Mouse (Mus musculus): Measurements from ENCODE around the gene Foxr1. TPM values are rescaled to one million over a fixed set of nuclear protein-coding genes. Genes with fewer than 3 reads are reported as not detected.
"Not testable (repeated sequence)": the region's sequence is repeated elsewhere in the genome, so short reads cannot be mapped to it uniquely, and the experiment has no call there.

The Foxr1 gene
- total RNA-seq, 1 experiment, result 1.9 TPM

DNA sequence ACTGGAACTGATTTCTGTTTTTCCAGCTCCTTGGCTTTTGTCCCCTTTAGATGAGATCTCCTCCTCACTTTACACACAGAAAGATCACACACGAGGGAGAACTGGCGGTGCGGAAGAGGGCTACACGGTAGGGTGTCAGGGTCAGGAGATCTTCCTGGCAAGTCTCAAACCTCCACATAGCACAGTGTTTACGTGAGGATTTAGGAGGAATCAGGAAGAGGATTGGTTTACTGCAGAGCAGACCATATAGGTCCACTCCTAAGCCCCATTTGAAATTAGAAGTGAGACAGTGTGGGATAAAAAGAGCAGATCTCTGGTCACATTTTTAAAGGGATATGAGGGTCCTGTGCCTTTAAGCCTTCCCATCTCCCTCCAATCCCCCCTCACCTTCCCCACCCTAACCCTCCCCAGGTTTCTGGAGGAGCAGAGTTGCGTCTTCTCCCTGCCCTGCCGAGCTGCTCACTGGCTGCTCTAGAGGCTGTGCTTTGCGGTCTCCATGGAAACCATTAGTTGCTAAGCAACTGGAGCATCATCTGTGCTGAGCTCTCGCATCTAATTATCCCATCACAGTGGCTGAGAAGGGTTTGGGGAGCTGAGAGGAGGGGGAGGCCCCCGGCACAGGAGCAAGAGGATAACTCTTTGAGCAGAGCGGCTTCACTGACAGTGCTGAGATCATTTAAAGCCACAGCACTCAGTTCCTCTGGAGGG lies 16.3 kb upstream of the Foxr1 start:
- no peak for TF ChIP-seq ZC3H11A (IDR thresholded peaks at IDR 0.05; ENCODE audit: borderline replicate concordance, low read depth, low read length)
- no peak for TF ChIP-seq ZNF384 (IDR thresholded peaks at IDR 0.05; ENCODE audit: low read depth, low read length)
- no peak for TF ChIP-seq HCFC1 (IDR thresholded peaks at IDR 0.05; ENCODE audit: borderline replicate concordance, insufficient read depth, low read length)
- no peak for TF ChIP-seq CHD2 (IDR thresholded peaks at IDR 0.05; ENCODE audit: low read depth, low read length)
- no peak for DNase-seq (ENCODE audit: low read depth, low spot score)
- Histone ChIP-seq H3K9me3 (ENCODE audit: control insufficient read depth, insufficient read depth, low read depth, low read length) (no peaks in the 10 kb centered on the region), H3K27ac (ENCODE audit: insufficient read depth, low read depth, low read length, poor library complexity, severe bottlenecking) (no peak overlapping the region), H3K36me3 (ENCODE audit: control insufficient read depth, insufficient read depth, low read length, poor library complexity, severe bottlenecking) (no peaks in the 10 kb centered on the region), H3K4me3 (ENCODE audit: insufficient read depth in 1 of 2, low read depth in 1 of 2, low read length in 2 of 2, poor library complexity in 1 of 2, severe bottlenecking in 1 of 2) (no peak overlapping the region), H3K9ac (ENCODE audit: insufficient read depth, low read depth, low read length, poor library complexity, severe bottlenecking) (no peak overlapping the region), H3K4me1 (ENCODE audit: control insufficient read depth in 2 of 2, insufficient read depth in 2 of 2, low read length in 2 of 2, poor library complexity in 1 of 2) (no peaks in the 10 kb centered on the region)
- in situ Hi-C loops (cut with MboI; ENCODE audit: low sequenced_read_pairs in 2 of 2, unreplicated experiment in 2 of 2), result loop anchor here in 1 of 2 experiments (10.0 kb wide), 1 partner anchor 198 kb away; no protein-coding TSS in a partner anchor

DNA sequence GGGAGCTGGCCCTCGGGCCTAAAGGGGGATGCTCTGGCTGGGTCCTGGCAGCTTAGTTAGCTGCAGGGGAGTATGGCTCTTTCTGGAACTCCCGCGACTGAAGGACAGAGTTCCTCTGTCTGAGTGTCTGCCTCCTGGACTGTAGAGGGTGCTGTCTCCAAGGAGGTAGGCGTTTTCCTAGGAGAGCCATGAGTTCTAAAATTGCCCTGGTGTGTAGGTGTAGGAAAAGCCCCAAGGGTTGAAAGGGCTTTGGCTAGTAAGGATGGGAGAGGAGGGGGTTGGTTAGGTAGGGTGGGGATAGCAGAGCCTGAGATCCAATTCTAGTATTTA lies 13.9 kb upstream of the Foxr1 start, which contains the start of gene Upk2:
Gene Upk2, minus strand, starts transcription at position 86 of the 330 bp plus-strand sequence.
- Histone ChIP-seq H3K36me3 (ENCODE audit: control insufficient read depth, insufficient read depth, low read length, poor library complexity, severe bottlenecking) (no peaks in the 10 kb centered on the region), H3K9me3 (ENCODE audit: control insufficient read depth, insufficient read depth, low read depth, low read length) (no peaks in the 10 kb centered on the region), H3K4me3 (ENCODE audit: insufficient read depth in 1 of 2, low read depth in 1 of 2, low read length in 2 of 2, poor library complexity in 1 of 2, severe bottlenecking in 1 of 2) (peak within 1 kb of the TSS; percentile 8 to 58; a peak in 3 of 4 replicates), H3K4me1 (ENCODE audit: control insufficient read depth in 2 of 2, insufficient read depth in 2 of 2, low read length in 2 of 2, poor library complexity in 1 of 2) (no peaks in the 10 kb centered on the region), H3K9ac (ENCODE audit: insufficient read depth, low read depth, low read length, poor library complexity, severe bottlenecking) (peak within 1 kb of the TSS; percentile 41; the same call in 1 of the 2 replicates), H3K27ac (ENCODE audit: insufficient read depth, low read depth, low read length, poor library complexity, severe bottlenecking) (no peak within 1 kb of the TSS)
- DNase-seq (ENCODE audit: low read depth, low spot score), result peak; percentile 47
- in situ Hi-C loops (cut with MboI; ENCODE audit: low sequenced_read_pairs in 2 of 2, unreplicated experiment in 2 of 2), result loop anchor here in 1 of 2 experiments (5.0 to 10.0 kb wide), 2 partner anchors 47 to 200 kb away; no protein-coding TSS in a partner anchor
- TF ChIP-seq ZC3H11A (IDR thresholded peaks at IDR 0.05; ENCODE audit: borderline replicate concordance, low read depth, low read length) (no peak), ZNF384 (IDR thresholded peaks at IDR 0.05; ENCODE audit: low read depth, low read length) (no peak), HCFC1 (IDR thresholded peaks at IDR 0.05; ENCODE audit: borderline replicate concordance, insufficient read depth, low read length) (no peak), CHD2 (IDR thresholded peaks at IDR 0.05; ENCODE audit: low read depth, low read length) (no peak), MAFK (IDR thresholded peaks at IDR 0.05; ENCODE audit: insufficient read depth, low read depth, low read length) (no peak)

DNA sequence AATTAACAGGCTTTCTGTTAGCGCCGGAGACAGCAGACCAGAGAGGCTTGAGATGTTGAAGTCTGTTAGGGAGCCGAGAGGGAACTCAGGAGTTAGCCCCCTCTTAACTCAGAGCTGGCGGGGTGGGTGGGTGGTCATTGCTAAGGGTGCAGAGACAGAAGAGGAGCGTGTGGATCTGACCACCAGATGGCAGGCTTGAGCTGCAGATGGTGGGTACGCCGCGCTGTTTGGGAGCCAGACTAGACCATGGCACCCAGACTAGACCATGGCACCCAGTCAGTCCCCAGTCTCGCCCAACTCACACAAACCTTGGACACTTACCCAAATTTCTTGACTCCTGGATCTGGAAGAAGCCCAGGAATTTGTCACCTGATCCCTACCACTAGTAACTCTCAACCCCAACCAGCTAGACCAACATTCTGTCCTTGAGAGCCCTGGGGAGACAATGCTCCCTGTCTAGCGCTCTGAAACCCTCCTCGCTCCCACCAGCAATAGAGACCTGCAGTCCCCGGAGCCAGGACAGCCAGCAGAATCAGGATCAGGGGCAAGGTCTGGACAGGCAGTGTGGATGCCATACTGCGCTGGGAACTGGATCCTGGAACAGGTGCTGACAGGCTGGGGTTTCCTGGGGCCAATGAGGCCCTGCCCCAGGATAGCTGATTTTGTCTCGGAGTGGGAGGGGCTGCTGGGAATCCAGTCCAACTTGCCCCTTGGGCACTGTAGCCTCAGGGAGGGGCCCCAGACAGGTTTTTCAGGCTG lies 13.4 kb upstream of the Foxr1 start:
- in situ Hi-C loops (cut with MboI; ENCODE audit: low sequenced_read_pairs in 2 of 2, unreplicated experiment in 2 of 2), result loop anchor here in 1 of 2 experiments (5.0 to 10.0 kb wide), 2 partner anchors 48 to 200 kb away; no protein-coding TSS in a partner anchor
- DNase-seq (ENCODE audit: low read depth, low spot score), result peak; percentile 91
- Histone ChIP-seq H3K9ac (ENCODE audit: insufficient read depth, low read depth, low read length, poor library complexity, severe bottlenecking) (peak overlapping the region; percentile 41; the same call in 1 of the 2 replicates), H3K4me1 (ENCODE audit: control insufficient read depth in 2 of 2, insufficient read depth in 2 of 2, low read length in 2 of 2, poor library complexity in 1 of 2) (no peaks in the 10 kb centered on the region), H3K4me3 (ENCODE audit: insufficient read depth in 1 of 2, low read depth in 1 of 2, low read length in 2 of 2, poor library complexity in 1 of 2, severe bottlenecking in 1 of 2) (peak overlapping the region; percentile 8 to 58; a peak in 3 of 4 replicates), H3K9me3 (ENCODE audit: control insufficient read depth, insufficient read depth, low read depth, low read length) (no peaks in the 10 kb centered on the region), H3K36me3 (ENCODE audit: control insufficient read depth, insufficient read depth, low read length, poor library complexity, severe bottlenecking) (no peaks in the 10 kb centered on the region), H3K27ac (ENCODE audit: insufficient read depth, low read depth, low read length, poor library complexity, severe bottlenecking) (no peak overlapping the region)
- TF ChIP-seq MAFK (IDR thresholded peaks at IDR 0.05; ENCODE audit: insufficient read depth, low read depth, low read length) (no peak), ZC3H11A (IDR thresholded peaks at IDR 0.05; ENCODE audit: borderline replicate concordance, low read depth, low read length) (peak; percentile 85; the same call in 1 of the 2 replicates)

DNA sequence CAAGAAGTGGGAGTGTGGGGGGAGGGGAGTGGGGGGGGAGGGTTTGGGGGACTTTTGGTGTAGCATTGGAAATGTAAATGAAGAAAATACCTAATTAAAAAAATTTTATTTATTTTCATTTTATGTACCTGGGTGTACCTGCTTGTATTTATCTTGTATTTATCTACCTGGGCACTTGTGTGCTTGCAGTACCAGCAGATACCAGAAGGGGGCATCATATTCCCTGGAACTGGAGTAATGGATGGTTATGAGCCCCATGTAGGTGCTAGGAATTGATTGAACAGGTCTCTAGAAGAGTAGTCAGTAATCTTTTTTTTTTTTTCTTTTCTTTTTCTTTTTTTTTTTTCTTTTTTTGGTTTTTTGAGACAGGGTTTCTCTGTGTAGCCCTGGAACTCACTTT lies 9.5 kb upstream of the Foxr1 start:
- peak; percentile 5; the same call in 1 of the 2 replicates for TF ChIP-seq ZC3H11A (IDR thresholded peaks at IDR 0.05; ENCODE audit: borderline replicate concordance, low read depth, low read length)
- no peak for TF ChIP-seq ZNF384 (IDR thresholded peaks at IDR 0.05; ENCODE audit: low read depth, low read length)
- Histone ChIP-seq H3K4me3 (ENCODE audit: insufficient read depth in 1 of 2, low read depth in 1 of 2, low read length in 2 of 2, poor library complexity in 1 of 2, severe bottlenecking in 1 of 2) (no peak overlapping the region), H3K4me1 (ENCODE audit: control insufficient read depth in 2 of 2, insufficient read depth in 2 of 2, low read length in 2 of 2, poor library complexity in 1 of 2) (peaks cover 0 to 7% of the 10 kb centered on the region in 2 experiments; a peak in 1 of 4 replicates), H3K9me3 (ENCODE audit: control insufficient read depth, insufficient read depth, low read depth, low read length) (no peaks in the 10 kb centered on the region), H3K9ac (ENCODE audit: insufficient read depth, low read depth, low read length, poor library complexity, severe bottlenecking) (no peak overlapping the region), H3K27ac (ENCODE audit: insufficient read depth, low read depth, low read length, poor library complexity, severe bottlenecking) (no peak overlapping the region), H3K36me3 (ENCODE audit: control insufficient read depth, insufficient read depth, low read length, poor library complexity, severe bottlenecking) (no peaks in the 10 kb centered on the region)
- in situ Hi-C loops (cut with MboI; ENCODE audit: low sequenced_read_pairs in 2 of 2, unreplicated experiment in 2 of 2), result loop anchor here in 1 of 2 experiments (5.0 to 10.0 kb wide), 2 partner anchors 52 to 204 kb away; no protein-coding TSS in a partner anchor
- peak; percentile 60 for DNase-seq (ENCODE audit: low read depth, low spot score)

DNA sequence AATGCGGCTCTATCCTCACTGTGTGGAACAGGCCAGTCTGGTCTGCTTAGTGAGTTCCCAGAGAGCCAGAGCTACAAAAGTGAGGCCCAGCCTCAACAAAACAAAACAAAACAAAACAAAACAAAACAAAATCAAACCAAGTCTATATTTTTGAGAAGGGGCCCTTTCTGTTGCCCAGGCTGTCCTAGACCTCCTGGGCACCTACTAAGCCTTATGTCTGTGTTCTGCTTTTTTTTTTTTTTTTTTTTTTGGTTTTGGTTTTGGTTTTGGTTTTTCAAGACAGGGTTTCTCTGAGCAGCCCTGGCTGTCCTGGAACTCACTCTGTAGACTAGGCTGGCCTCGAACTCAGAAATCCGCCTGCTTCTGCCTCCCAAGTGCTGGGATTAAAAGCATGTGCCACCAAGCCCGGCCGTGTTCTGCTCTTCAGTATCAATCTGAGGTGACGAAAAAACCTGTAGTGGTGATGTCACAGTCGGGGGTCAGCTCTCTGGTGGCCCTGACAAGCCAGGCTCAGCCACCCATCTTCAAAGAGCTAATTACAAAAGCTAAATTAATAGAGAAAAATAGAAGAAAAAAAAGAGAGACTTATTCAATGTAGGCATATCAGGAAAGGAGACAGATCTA lies 3.6 kb upstream of the Foxr1 start:
- peaks cover 0 to 11% of the 10 kb centered on the region in 2 experiments; a peak in 2 of 4 replicates for H3K4me1 ChIP-seq (ENCODE audit: control insufficient read depth in 2 of 2, insufficient read depth in 2 of 2, low read length in 2 of 2, poor library complexity in 1 of 2)
- H3K9me3 ChIP-seq (ENCODE audit: control insufficient read depth, insufficient read depth, low read depth, low read length); H3K27ac ChIP-seq (ENCODE audit: insufficient read depth, low read depth, low read length, poor library complexity, severe bottlenecking); in situ Hi-C loops (cut with MboI; ENCODE audit: low sequenced_read_pairs in 2 of 2, unreplicated experiment in 2 of 2); H3K36me3 ChIP-seq (ENCODE audit: control insufficient read depth, insufficient read depth, low read length, poor library complexity, severe bottlenecking); DNase-seq (ENCODE audit: low read depth, low spot score); H3K4me3 ChIP-seq (ENCODE audit: insufficient read depth in 1 of 2, low read depth in 1 of 2, low read length in 2 of 2, poor library complexity in 1 of 2, severe bottlenecking in 1 of 2); H3K9ac ChIP-seq (ENCODE audit: insufficient read depth, low read depth, low read length, poor library complexity, severe bottlenecking): not testable (repeated sequence)
